Mouse (Mus musculus): ENCODE data around the gene Nhsl1.

Gene Nhsl1

GRCm38 (mm10) chr10:18483658-18484057, 164.9 kb downstream of the Nhsl1 start:
- no peak for DNase-seq (ENCODE audit: low spot score in 2 of 2)

- DNase-seq (ENCODE audit: low spot score in 2 of 2) = no peak
Measured at GRCm38 (mm10) chr10:18484731-18485130, 165.9 kb downstream of the Nhsl1 start.

GRCm38 (mm10) chr10:18488239-18488803, 169.5 kb downstream of the Nhsl1 start:
- no peak for DNase-seq (ENCODE audit: low spot score in 2 of 2)

GRCm38 (mm10) chr10:18489936-18490335, 171.2 kb downstream of the Nhsl1 start:
- no peak for DNase-seq (ENCODE audit: low spot score in 2 of 2)

- no peak for DNase-seq (ENCODE audit: low spot score in 2 of 2)
Measured at GRCm38 (mm10) chr10:18491952-18492351, 173.2 kb downstream of the Nhsl1 start.

GRCm38 (mm10) chr10:18493010-18493894, 174.5 kb downstream of the Nhsl1 start:
- DNase-seq (ENCODE audit: low spot score in 2 of 2) = no peak

GRCm38 (mm10) chr10:18494249-18494648, 175.5 kb downstream of the Nhsl1 start:
- DNase-seq (ENCODE audit: low spot score in 2 of 2) = no peak

GRCm38 (mm10) chr10:18497066-18497465, 178.3 kb downstream of the Nhsl1 start:
- no peak for DNase-seq (ENCODE audit: low spot score in 2 of 2)

- no peak for DNase-seq (ENCODE audit: low spot score in 2 of 2)
Measured at GRCm38 (mm10) chr10:18501997-18502396, 183.2 kb downstream of the Nhsl1 start.

GRCm38 (mm10) chr10:18505690-18506089, 186.9 kb downstream of the Nhsl1 start:
- DNase-seq (ENCODE audit: low spot score in 2 of 2) = no peak

- no peak for DNase-seq (ENCODE audit: low spot score in 2 of 2)
Measured at GRCm38 (mm10) chr10:18506501-18506946, 187.7 kb downstream of the Nhsl1 start.

GRCm38 (mm10) chr10:18507869-18508473, 189.2 kb downstream of the Nhsl1 start:
- DNase-seq (ENCODE audit: low spot score in 2 of 2) = no peak

GRCm38 (mm10) chr10:18508586-18508985, 189.8 kb downstream of the Nhsl1 start:
- DNase-seq (ENCODE audit: low spot score in 2 of 2) = peak; percentile 43 to 66

- no peak for DNase-seq (ENCODE audit: low spot score in 2 of 2)
Measured at GRCm38 (mm10) chr10:18510663-18511062, 191.9 kb downstream of the Nhsl1 start.

- DNase-seq (ENCODE audit: low spot score in 2 of 2) = no peak
Measured at GRCm38 (mm10) chr10:18511496-18511895, 192.7 kb downstream of the Nhsl1 start.

- no peak for DNase-seq (ENCODE audit: low spot score in 2 of 2)
Measured at GRCm38 (mm10) chr10:18522556-18522955, 203.8 kb downstream of the Nhsl1 start.

- DNase-seq (ENCODE audit: low spot score in 2 of 2) = no peak
Measured at GRCm38 (mm10) chr10:18525311-18525710, 206.5 kb downstream of the Nhsl1 start.

- DNase-seq (ENCODE audit: low spot score in 2 of 2) = no peak
Measured at GRCm38 (mm10) chr10:18525726-18526125, 206.9 kb downstream of the Nhsl1 start.

- DNase-seq (ENCODE audit: low spot score in 2 of 2) = peak; percentile 50 to 67
Measured at GRCm38 (mm10) chr10:18526184-18526850, 207.5 kb downstream of the Nhsl1 start.

GRCm38 (mm10) chr10:18526851-18527675, 208.3 kb downstream of the Nhsl1 start:
- no peak for DNase-seq (ENCODE audit: low spot score in 2 of 2)

- no peak for DNase-seq (ENCODE audit: low spot score in 2 of 2)
Measured at GRCm38 (mm10) chr10:18527766-18528165, 209.0 kb downstream of the Nhsl1 start.
